Mouse (Mus musculus) cerebellum, postnatal 36 days (tissue): ENCODE data around the gene Gpank1.

ENCODE experiments used
- DNase-seq, 2 experiments: peaks; one replicate each; pipeline ENCODE4 v3.0.0; 2021 to 2022; ENCODE audit warnings: mixed read lengths in 2 of 2

Gene Gpank1

DNA sequence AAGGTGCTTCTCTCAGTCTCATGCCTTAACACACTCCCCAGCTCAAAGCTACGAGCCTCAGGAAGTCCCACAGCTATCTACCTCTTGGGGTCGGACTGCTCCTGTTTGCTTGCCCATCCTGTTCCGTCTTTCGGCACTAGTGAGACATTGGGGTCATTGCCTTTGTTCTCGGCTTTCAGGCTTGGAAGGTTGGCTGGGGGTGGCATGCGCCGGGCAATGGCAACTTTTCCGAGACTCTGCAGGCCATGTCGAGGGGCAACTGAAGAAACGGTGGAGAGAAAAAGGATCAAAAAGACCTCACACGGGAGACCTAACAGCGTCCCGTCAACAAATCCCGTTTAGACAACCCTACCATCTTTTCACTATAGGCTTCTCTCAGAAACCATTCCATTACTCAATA is 40.9 kb downstream of the Gpank1 start:
- no peak for DNase-seq

DNA sequence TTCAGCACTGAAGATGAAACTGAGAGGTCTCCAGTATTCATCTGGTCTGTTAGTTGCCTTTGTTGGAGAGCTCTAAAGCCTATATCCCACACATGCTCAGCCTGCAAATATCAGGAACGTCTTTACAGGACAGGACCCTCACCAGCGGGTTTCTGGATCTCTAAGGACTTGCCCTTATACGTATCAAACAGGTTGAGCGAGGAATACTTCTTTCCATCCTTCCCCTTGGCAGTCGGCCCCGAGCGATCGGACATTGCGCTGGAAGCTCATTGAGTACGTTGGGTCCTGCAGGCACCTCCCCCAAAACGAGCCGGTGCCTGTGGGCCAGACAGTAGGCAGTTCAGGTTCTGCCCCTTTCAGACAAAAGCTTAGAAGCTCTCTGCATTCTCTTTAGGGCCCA is 41.5 kb downstream of the Gpank1 start:
- DNase-seq, result no peak

DNA sequence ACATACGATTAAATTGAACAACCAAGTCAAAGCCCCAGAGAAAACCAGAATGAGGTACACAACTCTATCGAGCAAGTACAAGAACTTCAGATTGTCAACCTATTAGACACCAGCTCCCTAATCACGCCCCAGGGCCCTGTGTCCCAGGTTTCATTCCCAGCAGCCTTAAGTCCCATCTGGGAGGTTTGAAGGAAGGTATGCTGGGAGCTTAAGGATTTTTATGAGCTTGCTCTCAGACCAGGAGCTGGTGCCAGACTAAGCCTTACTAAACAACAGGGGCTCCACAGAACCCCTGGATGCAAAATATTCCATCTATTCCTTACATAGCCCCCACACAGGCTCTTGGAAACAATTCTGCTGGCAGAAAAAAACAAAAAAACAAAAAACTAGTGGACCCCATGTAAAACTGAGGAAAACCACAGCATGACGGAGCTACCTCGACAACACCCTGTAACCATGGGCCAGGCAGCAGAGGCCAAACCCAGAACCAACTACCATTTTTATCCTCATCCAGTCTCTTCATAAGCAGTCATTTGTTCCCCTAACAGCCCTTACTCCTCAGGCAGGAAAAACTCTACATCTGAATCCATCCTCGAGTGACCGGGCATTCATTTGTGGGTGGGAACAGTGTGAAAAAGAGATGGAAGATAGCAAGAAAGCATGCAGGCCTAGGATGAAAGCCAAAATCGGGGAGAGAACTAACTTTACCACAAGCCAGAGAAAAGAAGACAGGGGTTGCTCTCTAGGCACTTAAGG is 42.2 kb downstream of the Gpank1 start:
- no peak for DNase-seq

DNA sequence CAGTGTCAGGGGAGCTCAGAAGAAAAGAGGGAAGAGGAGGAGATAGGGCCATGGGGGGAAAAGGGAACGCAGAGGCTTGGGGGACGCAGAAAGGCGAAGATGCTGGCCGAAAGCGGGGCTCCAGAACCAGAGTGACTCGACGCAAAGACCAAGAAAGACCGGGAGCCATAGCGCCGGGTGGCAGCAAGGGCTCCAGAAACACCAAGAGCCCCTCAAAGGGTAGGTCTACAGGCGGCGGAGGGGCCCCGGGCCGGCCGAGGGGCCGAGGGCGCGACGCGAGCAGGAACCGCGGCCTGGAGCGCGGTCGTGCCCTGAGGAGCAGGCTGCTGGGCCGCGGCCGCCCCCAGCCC is 42.9 kb downstream of the Gpank1 start:
- DNase-seq, result peak in 1 of 2 experiments; percentile 45

GRCm38 (mm10) chr17:35164568-35165450 is 43.6 kb downstream of the Gpank1 start, which contains the start of gene Prrc2a:
Gene Prrc2a, minus strand, starts transcription at chr17:35164897.
- peak; percentile 98 to 99 for DNase-seq

- DNase-seq, result no peak
These were observed 44.3 kb downstream of the Gpank1 start for GRCm38 (mm10) chr17:35165451-35166155.

DNA sequence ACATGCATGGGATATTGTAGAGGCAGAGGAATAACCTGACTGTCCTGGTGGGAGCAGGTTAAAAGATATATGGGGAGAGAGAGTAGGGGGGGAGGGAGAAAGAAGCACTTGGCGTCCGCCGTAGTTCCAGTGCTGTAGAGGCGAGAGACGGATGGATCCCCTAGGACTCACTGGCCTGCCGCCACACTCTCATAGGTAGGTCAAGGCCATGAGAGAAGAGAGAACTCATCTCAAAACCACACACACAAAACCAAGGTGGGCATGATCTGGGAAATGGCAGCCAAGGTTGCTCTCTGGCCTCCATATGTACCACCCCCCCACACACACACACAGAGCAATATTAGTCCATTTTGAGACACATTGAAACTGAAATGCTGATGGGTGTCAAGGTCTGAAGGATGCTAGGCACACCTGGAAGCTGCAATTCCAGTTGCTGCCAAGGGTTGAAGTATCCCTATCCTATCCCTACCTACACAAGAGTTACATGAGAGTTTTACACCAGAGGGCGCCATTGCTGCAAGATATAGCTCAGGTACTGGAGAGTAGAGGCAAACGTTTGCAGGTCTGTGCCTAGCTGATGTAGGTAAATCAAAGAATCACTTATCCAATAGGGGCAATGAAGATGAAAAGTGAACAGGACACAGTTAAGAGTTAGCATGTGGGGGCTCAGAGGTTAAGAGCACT is 45.2 kb downstream of the Gpank1 start:
- peak; percentile 61 to 80 for DNase-seq

DNA sequence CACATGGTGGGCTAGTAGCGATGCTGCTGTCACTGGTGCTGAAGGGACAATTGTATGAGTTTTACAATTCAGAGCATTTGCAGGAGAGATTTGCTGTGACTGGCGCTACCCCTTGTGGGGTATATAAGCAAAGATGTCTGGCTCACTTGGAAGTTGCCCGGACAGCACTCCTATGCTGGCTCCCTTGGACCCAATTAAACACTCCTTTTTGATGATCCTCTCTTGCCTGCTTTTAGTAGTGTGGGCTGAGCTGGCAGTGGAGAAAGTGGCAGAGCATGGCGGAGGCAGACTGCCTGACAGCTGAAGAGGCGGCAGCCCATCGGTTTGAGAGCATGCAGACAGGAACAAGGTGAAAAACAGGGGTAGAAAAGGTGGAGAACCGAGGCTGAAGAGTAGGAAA is 46.5 kb downstream of the Gpank1 start:
- DNase-seq, result no peak

GRCm38 (mm10) chr17:35168541-35169207 is 47.4 kb downstream of the Gpank1 start:
- peak in 1 of 2 experiments; percentile 39 for DNase-seq

DNA sequence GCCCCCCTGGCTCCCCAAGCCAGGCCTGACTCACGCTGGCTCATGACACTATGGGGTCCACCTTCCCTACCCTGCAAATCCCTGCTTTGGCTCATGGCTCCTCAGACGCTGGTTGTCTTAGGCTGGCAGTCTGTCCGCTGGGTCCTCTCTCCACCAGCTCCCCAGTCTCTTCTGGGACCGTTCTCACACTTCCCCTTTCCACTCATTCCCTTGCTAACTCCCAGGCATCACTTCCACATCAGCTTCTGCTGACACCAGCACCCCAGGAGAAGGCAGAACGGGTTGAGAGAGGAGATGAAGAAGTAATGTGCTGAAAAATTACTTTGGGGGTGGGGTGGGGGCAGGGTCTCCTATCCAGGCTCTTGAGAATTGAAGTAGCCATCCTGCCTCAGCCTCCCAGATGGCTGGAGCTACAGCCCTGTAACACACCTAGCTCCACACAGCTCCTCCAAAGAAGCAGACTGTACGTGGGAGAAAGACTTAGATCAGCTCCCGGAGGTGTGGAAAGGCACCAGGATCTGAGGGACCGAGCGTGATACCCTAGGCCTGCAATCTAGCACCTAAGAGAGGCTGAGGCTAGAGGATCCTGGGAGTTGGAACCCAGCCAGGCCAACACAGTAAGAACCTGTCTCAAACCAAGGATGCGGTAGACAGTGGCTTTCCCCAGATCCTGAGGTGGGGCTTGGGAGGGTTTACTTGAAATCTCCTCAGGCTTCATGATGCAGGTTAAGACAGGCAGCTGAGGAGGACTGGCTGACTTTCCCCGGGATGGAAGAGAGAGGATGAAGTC is 51.4 kb downstream of the Gpank1 start:
- DNase-seq, result no peak

DNA sequence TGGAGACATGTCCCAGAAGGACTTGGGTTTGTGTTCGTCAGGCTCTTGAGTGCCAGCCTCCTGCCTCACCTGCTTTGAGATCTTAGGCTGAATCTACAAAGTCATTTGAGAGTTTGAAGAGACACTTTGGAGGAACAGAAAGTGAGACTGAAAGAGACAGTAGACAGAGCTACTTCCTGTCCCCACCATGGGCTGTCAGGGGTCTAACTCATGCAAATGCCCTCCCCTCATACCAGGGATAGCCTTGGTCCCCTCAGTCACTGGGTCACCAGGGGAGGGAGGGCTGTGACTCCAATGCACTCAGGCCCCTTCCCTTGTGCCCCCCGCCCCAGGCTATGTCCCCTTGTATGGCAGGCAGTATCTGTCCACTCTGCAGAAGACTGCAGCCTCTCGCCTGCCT is 52.1 kb downstream of the Gpank1 start:
- no peak for DNase-seq
